Mouse (Mus musculus) hematopoietic stem cell, adult 5-6 weeks (primary cell): Measurements from ENCODE around the gene Fer. TPM values are rescaled to one million over a fixed set of nuclear protein-coding genes. Genes with fewer than 3 reads are reported as not detected.
A peak's percentile ranks its signal among the peaks of the same experiment; 100 is the strongest.

ENCODE experiments used
- ATAC-seq, 2 experiments: fragments of 125-278 bp in 1 of 2; replicated peaks in 1 of 2; 2 replicates each; pipeline ENCODE4 v1.8.0; 2016 to 2017; ENCODE audit warnings: inconsistent platforms in 2 of 2, mild to moderate bottlenecking in 2 of 2, moderate number of reproducible peaks in 2 of 2, low read depth in 1 of 2, moderate TSS enrichment in 1 of 2; ENCODE audit not compliant: low FRiP score in 2 of 2, poor library complexity in 2 of 2, severe bottlenecking in 2 of 2, insufficient read depth in 1 of 2, low TSS enrichment in 1 of 2
- total RNA-seq: library from RNA; stranded (forward); fragments of 172-1452, 232-1000 nt; gene quantifications from 2 replicates; pipeline ENCODE4 v1.2.3, GENCODE M21; 2017

Fer gene
- total RNA-seq, 1 experiment from 2014 or later, result 20.0 TPM

- ATAC-seq, result no peak
These were observed 279.0 kb downstream of the Fer start for GRCm38 (mm10) chr17:64141856-64142255.

- no peak for ATAC-seq
These were observed 283.5 kb downstream of the Fer start for GRCm38 (mm10) chr17:64146409-64146808.

- ATAC-seq, result no peak
These were observed 287.9 kb downstream of the Fer start for GRCm38 (mm10) chr17:64150717-64151116.

GRCm38 (mm10) chr17:64167731-64168130, 304.9 kb downstream of the Fer start:
- ATAC-seq, result no peak

GRCm38 (mm10) chr17:64170019-64170418, 307.2 kb downstream of the Fer start:
- no peak for ATAC-seq

- ATAC-seq, result peak; percentile 77 to 81
These were observed 309.6 kb downstream of the Fer start for GRCm38 (mm10) chr17:64172474-64172873.

GRCm38 (mm10) chr17:64180546-64180945, 317.7 kb downstream of the Fer start:
- ATAC-seq, result no peak

- no peak; a peak in 1 of 4 replicates for ATAC-seq
These were observed 318.4 kb downstream of the Fer start for GRCm38 (mm10) chr17:64181291-64181690.

GRCm38 (mm10) chr17:64182599-64182998, 319.7 kb downstream of the Fer start:
- no peak for ATAC-seq

- no peak for ATAC-seq
These were observed 320.3 kb downstream of the Fer start for GRCm38 (mm10) chr17:64183196-64183595.

Other genes with a start within 250 kb of the Fer start
- not detected in 2 replicates for gene A930002H24Rik, start 729 bp downstream of the Fer start, total RNA-seq